Mouse (Mus musculus): Measurements from ENCODE around the gene Cdkn2c. TPM values are rescaled to one million over a fixed set of nuclear protein-coding genes. Genes with fewer than 3 reads are reported as not detected.
"Not testable (repeated sequence)": the region's sequence is repeated elsewhere in the genome, so short reads cannot be mapped to it uniquely, and the experiment has no call there.

Gene Cdkn2c
- total RNA-seq (2022) = 10 to 100 TPM; 16.8 to 27.9 (median 22.5) TPM

DNA sequence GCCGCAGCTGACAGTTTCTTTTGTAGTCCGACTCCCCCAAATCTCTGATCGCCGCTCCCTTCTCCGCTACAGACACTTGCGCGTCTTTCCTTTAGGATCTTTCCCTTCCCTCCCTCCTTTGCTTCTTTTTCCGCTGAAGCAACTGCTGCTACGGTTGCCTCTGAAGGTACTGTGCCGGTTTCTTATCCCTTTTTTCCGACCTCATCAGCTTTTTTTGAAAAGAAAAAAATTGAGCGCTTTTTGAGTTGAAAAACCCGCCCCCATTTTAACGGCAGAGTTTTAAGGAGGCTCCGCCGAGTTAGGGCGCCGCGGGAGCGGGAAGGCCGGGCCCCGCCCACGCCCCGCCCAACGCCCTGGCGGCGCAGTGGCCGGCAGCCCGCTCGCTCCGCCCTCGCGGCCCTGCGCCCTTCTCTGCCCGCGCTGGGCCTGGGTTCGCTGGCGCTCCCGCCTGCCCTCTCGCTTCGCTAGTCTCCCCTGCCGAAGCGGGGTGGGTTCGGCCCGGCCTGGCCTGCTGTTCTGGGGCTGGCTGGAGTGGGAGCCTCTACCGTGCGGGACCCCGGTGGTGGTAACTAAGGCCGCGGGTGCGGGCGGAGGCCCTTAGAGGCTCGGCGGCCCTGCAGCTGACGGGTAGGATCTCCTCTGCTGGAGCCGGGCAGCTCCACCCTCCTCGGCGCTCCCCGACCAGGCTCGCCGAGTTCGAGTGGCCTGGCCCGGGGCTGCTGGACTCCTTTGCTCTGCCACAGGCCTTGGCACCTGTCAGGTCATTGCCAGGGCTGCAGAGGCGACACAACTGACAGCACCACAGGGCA lies at the start of gene Cdkn2c:
Gene Cdkn2c (minus strand): TSS at position 729 of the 809 bp plus-strand sequence.
- peak; percentile 81 to 86 for DNase-seq (ENCODE audit: low spot score in 2 of 2)

DNA sequence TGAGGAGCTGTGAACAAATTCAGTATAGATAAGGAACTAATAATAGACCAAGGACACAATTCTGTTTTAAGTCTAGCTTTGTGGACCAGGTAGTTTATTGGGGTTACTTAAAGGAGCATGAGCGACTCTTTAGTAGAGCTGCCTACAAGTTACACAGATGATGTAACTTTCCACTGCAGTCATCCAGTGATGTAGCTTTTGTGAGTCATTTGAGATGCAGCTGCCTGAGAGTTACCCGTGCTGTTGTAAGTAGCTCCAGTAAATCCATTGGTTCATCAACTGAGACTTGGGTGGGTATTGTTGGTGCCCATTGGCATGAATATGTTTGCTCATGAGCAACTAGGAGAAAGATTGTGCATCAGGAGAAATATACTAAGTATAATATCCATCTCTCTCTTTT lies 38.4 kb upstream of the Cdkn2c start:
- no peak for DNase-seq (ENCODE audit: low spot score in 2 of 2)

DNA sequence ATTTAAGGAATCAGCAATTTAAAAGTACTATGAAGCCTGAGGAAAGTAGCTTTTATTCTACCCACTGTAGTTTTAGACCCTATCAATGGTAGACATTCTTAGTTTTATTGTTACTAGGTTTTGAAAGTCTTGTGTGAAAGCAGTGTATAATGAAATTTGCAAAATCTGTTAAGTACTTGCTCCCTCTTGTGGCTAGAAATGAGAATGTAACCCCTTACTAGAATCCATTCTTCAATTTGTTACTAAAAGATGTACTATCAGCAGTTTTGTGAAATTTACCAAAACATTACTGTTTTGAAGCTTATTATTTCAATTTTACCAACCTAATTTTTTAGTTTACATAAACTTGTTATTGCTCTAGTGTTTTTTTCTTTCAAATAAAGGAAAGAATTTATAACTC lies 36.6 kb upstream of the Cdkn2c start:
- no peak for DNase-seq (ENCODE audit: low spot score in 2 of 2)

DNA sequence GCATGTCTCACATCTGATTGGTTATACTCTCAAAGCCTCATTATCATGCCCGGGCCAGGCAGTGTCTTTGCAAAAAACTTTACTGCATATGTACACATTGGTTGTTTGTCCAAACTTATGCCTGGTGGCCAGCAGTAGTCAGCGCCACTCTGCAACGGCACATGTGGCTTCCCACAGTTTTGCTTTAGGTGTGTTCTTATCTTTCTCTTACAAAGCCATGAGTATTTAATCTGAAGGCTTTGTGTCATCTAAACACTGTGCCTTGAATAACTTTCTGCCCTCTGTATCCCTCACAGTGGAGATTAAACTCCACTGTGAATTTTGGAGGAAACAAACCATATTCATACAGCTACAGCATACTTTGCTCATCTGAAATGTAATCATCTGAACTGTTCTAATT lies 33.7 kb upstream of the Cdkn2c start:
- not testable (repeated sequence) for DNase-seq (ENCODE audit: low spot score in 2 of 2)

DNA sequence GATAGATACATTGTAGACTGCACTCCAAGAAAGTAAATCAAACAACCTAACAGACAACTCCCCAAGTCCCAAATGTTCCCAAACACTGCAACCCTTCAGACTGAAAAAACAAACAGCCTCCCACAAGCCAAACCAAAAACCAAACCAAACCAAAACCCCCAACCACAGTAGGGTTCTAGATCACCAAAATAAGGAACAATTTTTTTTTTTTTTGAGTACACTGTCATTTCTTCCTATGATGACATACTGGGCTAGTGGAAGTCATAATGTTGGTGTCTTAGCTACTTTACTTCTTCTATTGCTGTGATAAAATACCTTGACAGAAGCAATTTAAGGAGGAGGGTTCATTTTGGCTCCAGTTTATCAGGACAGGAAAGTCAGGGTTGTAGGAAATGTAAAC lies 25.7 kb upstream of the Cdkn2c start:
- no peak for DNase-seq (ENCODE audit: low spot score in 2 of 2)

DNA sequence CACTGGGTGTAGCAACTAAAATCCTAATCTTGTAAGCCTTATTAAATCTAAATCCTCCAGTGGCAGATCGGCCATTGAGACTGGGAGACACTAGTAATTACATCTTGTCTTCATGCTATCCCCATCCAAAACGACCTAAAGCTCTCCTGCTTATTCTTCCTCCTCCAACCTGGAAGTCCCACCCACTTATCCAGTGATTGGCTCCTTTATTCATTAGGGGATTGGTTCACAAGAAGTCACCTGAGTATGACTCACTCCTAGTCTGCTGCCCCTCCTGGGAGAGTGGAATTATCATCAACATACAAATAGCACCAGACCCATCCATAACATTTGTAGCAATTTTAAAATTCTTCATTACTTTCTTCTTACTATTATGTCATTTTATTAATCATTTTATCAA lies 16.6 kb upstream of the Cdkn2c start:
- no peak for DNase-seq (ENCODE audit: low spot score in 2 of 2)

DNA sequence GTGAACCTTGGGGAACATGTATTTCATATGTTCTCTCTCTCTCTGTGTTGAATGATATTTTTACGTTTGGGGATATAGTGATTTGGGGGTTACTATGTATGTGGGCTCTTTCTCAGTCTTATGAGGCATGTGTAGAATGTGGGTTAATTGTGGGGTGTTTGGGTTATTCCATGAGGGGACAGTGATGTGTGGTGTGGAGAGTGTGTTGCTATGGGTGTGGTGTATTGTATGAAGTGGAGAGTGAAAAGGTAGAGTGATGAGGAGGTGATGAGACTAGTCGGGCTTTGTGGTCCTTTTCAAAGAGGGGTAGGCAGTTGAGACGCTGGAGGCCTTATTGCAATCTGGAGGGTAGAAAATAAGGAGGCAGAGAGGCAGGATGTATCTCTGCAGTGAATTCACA lies 10.2 kb upstream of the Cdkn2c start:
- DNase-seq (ENCODE audit: low spot score in 2 of 2) = no peak

DNA sequence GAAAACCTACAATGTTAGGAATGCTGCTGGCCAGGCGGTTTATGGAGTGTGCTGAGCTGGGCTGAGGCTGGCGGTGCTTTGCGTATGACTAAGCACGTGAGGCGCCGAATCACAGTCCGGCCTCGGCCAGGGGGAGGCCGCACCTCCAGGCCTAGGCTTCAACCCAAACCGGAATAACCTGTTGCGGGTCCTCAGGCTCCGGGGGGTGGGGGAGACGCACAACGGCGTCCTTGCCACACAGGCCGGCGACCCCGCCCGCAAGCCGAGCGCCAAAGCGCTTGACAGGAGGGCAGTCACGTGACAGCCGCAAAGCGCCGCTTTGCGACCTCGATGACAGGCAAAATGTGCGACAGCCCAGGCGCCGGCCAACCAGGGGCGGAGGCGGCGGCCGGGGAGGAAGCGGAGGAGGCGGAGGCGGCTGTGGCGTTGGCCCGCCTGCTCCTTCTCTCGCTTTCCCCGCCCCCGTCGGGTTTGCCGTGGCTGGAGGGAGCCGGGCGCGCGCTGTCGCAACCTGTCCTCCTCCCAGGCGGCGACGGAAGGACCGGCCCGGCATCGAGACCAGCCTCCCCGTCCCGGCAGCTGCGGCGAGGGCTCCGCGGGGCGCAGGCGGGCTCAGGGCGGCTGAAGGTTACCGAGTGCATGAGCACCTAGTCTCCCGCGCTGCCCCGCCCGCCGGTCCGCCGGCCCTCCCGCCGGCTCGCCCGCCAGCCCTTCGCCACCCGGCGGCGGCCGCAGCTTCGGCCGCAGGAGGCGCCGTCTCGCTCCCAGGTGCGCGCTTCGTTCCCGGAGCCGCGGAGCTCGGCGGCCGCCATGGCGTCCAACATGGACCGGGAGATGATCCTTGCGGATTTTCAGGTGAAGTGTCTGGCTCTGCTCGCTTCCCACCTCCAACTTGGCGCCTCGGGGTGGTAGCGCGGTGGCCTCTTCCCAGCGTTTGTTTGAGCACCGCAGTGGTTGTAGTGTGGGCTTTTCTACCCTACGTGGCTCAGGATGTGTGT lies 9.5 kb upstream of the Cdkn2c start, which contains the start of gene Faf1:
Gene Faf1 (plus strand): TSS at position 371 of the 998 bp plus-strand sequence.
- DNase-seq (ENCODE audit: low spot score in 2 of 2) = peak; percentile 95 to 97

DNA sequence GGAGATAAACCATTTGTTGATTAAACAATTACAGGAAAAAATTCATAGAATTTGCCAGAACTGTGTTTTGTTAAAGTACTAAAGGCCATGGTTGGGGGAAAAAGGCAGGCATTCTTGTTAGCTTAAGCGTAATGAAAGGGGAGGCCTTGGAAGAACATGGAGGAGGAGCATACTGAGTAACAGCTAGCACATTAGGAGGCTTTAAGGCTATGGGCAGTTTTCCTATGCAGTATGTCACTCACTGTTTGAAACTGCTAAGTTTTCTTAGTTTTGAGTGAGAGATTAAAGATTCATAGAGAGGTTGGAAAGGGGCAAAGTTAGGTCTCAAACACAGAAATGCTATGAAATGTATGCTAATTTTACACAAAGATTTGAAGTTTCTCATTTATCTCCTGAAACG lies 7.1 kb upstream of the Cdkn2c start:
- no peak for DNase-seq (ENCODE audit: low spot score in 2 of 2)

DNA sequence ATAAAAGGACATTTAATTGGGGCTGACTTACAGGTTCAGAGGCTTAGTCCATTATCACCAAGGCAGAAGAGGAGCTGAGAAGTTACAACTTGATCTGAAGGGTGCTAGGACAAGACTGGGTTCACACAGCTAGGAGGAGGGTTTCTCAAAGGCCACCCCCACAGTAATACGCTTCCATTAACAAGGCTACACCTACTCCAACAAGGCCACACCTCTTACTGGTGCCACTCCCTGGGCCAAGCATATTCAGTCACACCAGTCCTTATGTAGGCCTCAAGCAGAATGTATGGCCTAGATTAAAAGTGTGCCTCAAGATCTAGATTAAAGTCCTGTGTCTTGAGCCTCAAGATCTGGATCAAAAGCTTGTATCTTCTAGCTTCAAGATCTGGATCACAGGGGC lies 5.0 kb upstream of the Cdkn2c start:
- DNase-seq (ENCODE audit: low spot score in 2 of 2) = no peak

DNA sequence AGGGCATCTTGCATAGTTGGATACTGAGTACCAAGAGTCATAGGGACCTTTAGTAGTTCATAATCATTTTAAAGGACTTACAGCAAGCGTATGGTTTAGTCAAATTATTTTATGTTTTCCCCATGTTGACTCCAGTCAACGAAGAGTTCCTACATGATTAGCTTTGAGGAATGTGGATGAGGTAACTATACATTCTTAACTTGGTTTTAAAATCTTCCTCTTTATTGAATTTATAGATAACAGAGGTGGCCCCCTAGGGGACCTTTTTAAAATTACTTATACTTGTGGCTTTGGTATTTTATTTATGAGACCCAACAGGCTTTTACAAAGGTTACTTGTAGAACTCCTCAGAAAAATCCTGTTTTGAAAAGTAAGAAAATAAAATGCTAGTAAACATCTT lies 3.2 kb upstream of the Cdkn2c start:
- DNase-seq (ENCODE audit: low spot score in 2 of 2) = no peak

DNA sequence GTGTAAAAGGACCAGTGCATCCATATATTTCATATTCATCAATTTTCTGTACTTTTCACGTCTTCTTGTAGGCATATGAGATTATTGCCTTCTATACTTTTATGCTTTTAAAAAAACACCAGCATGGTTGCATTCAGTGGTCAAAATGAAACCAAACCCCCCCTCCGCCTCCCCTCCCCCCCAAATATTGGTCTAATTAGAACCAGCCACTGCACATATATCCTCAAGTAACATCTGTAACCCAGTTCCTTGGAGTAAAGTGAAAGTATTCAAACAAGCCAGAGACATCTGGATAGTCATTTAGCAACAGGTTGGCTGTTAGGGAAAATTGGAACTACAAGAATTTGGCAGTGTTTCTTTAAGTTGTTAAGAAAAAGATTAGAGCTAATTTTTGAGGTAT lies 529 bp upstream of the Cdkn2c start:
- no peak for DNase-seq (ENCODE audit: low spot score in 2 of 2)

DNA sequence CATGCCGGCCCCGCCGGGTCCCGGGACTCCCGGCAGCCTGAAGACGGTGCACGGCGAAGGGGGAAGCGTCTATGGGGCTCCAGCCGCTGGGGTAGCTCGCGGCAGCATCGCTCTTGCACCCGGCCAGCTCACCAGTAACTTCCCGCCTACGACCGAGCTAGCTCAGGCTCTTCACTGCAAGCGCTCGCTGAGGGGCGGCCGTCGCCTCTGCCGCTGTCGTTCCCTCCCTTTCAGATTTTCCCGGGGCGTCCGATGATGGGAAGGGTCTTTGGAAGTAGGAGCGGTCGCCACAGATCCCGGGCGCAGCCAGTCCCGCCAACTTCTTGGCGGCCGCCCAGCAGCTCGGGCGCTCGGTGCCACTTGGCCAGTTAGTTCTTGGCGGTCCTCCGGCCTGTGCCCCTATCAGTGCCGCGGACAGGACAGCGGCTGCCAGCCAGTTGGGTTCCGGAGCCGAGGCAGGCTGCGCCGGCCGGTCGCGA lies 968 bp downstream of the Cdkn2c start:
- DNase-seq (ENCODE audit: low spot score in 2 of 2) = peak; percentile 62 to 64

DNA sequence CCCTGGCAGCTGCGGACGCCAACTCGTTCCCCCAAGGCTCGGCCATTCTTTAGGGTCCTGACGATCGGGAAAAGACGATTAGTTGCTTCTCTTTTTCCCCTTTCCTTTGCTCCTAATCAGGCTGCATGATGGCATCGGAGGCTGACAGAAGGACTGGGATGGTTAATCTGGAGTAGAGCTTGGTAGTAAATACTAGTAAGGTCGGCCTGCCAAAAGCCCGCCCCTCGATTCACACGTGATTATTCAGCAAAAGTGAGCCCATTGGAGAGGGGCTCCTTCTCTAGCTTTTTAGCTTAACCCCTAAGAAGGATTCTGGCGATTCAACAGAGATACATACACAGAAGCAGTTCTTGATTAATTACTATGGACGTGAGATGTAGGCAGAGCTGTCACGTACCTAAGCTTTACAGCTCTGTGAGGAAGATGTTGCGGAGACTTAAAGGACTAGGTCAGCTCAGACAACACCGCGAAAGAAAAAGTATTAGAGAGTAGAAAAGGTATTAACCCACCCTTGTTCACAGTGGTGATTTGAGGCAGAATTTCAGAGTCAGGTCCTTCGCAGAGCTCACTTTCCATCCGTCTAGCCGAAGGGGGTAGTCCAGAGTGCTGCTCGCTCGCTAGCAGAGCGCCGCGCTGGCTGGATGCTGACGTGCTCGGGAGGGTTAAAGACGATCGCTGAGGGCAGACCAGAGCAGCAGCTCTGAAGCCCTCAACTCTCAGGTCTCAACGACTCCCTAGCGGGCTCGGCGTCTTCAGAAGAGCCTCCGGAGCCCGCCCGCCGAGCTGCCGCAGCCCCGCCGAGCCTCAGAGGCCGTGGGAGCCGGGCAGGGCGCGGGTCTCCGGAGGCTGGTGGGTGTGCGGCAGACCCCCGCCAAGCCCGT lies 1.6 kb downstream of the Cdkn2c start:
- peak; percentile 49 to 58 for DNase-seq (ENCODE audit: low spot score in 2 of 2)

DNA sequence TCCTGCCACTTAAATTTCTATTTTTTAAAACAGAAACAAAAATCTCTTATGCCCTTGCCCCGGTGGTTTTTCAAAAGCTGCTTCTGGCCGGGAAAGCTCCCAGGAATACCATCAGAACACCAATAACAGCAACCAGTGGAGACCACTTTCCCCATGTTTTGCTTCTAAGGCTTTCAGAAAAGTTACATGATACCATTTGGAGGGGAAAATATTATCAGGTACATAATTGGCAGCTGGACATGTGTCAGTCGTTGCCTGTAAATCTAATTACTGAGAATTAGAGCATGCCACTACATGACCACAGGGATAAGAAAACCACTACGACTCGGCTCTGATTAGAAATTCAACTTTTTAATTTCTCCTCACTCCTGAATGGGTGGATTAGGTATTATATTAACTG lies 2.9 kb downstream of the Cdkn2c start:
- no peak for DNase-seq (ENCODE audit: low spot score in 2 of 2)

DNA sequence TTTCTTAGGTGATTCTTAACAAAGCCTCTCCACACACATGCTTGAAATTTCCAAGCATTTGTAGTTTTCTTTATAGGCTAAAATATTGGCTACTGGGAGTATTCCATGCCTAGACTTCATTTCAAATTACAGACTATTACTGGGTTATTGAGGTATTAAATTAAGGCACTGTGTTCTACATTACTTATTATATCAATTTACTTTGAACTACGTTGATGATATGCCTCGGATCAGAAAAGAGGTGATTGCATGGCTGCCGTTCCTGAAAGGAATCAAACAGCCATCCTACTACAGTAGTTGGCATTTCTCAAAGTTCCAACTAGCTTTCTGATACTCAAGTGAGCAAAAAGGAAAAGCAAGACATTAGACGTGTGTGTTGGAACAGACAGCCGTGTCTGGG lies 4.7 kb downstream of the Cdkn2c start:
- no peak for DNase-seq (ENCODE audit: low spot score in 2 of 2)

DNA sequence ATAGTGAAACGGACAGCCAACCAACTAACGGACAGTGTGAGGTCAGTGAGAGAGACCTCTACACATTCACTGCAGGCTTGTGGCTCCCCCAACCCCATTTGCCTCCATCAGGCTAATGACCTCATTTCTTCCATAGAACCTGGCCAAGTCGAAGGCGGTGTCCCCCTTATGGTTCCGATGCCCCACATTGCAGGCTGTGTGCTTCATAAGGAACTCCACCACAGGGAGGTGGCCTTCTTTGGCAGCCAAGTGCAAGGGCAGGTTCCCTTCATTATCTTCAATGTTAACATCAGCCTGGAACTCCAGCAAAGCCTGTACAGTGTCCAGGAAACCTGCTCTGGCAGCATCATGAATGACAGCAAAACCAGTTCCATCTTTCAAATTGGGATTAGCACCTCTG lies 5.8 kb downstream of the Cdkn2c start:
- no peak for DNase-seq (ENCODE audit: low spot score in 2 of 2)

DNA sequence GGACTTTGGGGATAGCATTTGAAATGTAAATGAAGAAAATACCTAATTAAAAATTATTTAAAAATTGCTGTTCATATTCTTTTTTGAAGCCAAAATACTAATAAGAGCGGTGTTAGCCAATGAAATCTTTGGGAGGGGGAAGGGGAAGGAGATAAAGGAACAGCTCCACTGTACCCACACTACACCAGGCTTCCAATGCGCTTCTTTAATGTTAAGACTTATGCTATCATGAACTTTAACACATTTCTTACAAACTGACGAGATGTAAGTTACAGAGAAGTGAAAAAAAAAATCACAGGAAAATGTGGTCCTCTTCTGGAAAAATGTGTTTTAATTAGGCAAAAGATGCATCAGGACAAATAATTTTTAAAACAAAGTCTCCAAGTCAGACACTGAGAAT lies 6.4 kb downstream of the Cdkn2c start:
- no peak for DNase-seq (ENCODE audit: low spot score in 2 of 2)

DNA sequence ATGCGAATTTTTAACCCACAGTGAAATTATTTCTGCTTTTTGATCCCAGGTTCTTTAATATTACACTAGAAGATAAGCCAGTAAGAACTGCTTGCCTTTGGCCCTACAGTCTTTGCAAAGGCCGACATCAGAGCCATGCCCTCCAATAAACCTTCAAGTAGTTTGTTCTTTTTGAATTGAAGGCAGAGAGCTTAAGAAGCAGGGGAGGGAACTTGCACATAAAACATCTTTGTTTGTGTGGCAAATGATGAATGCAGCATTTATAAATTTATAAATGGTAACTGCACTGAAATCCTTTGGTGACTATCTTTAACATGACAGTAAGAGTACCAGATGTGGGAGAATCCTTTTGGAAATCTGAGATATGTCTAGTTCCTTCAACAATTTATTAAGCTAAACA lies 7.4 kb downstream of the Cdkn2c start:
- DNase-seq (ENCODE audit: low spot score in 2 of 2) = no peak

DNA sequence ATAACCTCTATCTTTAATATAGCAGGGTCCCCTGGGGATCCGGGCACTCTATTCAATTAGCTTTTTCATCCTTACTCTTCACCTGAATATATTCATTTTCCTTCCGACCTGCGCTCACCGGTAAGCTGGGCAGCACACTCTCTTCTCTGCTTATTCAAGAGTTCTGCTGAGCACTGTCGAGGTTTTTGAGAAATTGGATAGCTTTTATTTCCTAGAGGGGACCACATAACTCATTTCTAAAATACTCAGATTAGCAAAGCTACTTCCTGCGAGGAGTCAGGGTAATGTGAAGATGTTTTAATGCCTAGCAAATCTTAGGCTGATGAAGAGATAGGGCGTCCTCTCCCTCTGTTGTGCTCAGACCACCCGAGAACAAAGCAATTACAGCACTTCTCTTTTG lies 8.2 kb downstream of the Cdkn2c start:
- no peak for DNase-seq (ENCODE audit: low spot score in 2 of 2)

DNA sequence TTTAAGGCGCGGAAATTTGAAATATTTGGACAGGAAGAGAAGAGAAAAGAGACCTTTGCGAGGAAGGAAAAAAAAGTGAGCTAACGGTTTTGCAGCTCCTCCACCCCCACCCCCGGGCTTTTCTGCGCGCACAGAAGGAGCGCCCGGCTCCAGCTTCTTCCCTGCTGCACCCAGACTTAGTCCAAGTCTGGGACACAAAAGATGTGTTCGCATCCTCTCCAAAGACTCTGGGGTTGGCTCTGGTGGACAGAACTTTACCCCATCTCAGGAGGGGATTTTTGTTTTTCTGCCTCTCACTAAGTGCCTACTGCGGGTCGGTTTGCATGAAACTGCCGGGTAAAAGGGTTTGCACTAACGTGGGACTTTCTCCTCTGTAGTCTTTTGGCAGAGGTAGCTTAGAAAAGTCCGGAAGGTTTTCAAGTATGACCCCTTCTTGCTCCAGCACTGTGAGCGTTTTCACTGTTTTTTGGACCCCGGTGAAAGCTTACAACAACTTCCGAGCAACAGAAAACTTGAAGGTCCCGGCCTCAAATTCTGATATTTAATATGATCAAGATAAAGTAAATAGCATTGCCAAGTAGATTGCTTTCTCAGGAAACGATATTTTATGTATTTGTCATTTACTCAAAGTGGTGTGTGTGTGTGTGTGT lies 9.0 kb downstream of the Cdkn2c start:
- DNase-seq (ENCODE audit: low spot score in 2 of 2) = no peak

All from gastrocnemius, adult 8-10 months (tissue).